Mouse (Mus musculus) cerebellum, adult 2 months (tissue): ENCODE data around the gene Rbm46.

ENCODE experiments used
- CTCF ChIP-seq: fragments of 200-500 bp; IDR thresholded peaks from 2 replicates; pipeline ENCODE4 v1.5.1; 2011; ENCODE audit warnings: low read depth, mild to moderate bottlenecking, control low read depth, low read length, moderate library complexity, borderline replicate concordance; ENCODE audit not compliant: insufficient read depth
- POLR2A ChIP-seq: fragments of 200-500 bp; IDR thresholded peaks from 2 replicates; pipeline ENCODE4 v1.6.1; 2011; ENCODE audit warnings: low read length, control low read depth, borderline replicate concordance; ENCODE audit not compliant: insufficient read depth

- TF ChIP-seq CTCF, result no peak
- no peak for TF ChIP-seq POLR2A
These were observed 71.0 kb downstream of the Rbm46 start for GRCm38 (mm10) chr3:82805291-82805690.
